Mouse (Mus musculus) T-helper 1 cell (primary cell): ENCODE measurements around the gene Pdcd1lg2.
"Not testable (repeated sequence)": the region's sequence is repeated elsewhere in the genome, so short reads cannot be mapped to it uniquely, and the experiment has no call there.

Experiments used
- in situ Hi-C: fragments of 300-600 bp; cut with MboI, MseI; formaldehyde crosslinking; loops from one replicate; pipeline ENCODE4 v1.15.1; 2025; ENCODE audit warnings: high pct_unique_total_duplicates

Pdcd1lg2 gene

GRCm38 (mm10) chr19:29379839-29380603 is 30.7 kb upstream of the Pdcd1lg2 start:
- in situ Hi-C loops, result loop anchor here (10.0 kb wide), 1 partner anchor 115 kb away; no protein-coding TSS in a partner anchor

DNA sequence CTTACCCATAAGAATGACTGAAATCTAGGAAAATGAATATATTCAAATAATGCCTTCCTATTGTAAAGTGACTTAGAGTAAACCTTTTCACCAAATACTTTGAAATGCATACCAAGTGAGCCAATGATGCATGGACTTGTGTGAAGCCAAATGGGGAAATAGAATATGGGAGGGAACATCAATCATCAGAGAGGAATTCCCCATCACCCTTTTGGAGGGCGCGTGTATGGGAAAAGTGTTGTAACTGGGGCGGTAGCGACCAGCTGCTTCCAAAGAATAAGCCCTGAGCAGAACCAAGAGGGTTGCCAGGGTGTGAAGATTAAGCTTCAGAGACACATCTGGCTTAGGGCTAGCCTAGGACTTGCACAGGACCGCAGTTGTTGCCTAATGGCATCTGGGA is 27.4 kb upstream of the Pdcd1lg2 start:
- in situ Hi-C loops, result loop anchor here (10.0 kb wide), 1 partner anchor 111 kb away; no protein-coding TSS in a partner anchor

GRCm38 (mm10) chr19:29384412-29384811 is 26.3 kb upstream of the Pdcd1lg2 start:
- in situ Hi-C loops, result loop anchor here (10.0 kb wide), 1 partner anchor 110 kb away; no protein-coding TSS in a partner anchor

- in situ Hi-C loops, result loop anchor here (10.0 kb wide), 1 partner anchor 110 kb away; no protein-coding TSS in a partner anchor
Observed at GRCm38 (mm10) chr19:29384994-29385393, 25.7 kb upstream of the Pdcd1lg2 start.

- in situ Hi-C loops, result loop anchor here (10.0 kb wide), 1 partner anchor 109 kb away; no protein-coding TSS in a partner anchor
Observed at GRCm38 (mm10) chr19:29385822-29386221, 24.9 kb upstream of the Pdcd1lg2 start.

DNA sequence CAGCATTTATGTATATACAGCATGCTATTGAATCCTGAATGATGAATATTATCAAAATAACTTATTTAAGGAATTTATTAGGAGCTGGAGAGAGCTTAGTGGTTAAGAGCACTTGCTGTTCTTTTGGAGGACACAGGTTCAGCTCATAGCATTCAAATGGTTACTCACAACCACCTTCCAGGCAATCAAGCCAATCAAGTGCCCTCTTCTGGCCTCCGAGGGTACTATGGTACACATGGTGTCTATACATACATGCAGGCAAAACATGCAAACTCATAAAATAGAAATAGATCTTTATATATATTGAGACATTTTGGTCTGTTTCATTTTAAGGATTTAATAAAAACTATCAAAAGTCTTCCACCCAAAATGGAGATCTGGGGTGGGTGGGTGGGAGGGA is 21.9 kb upstream of the Pdcd1lg2 start:
- in situ Hi-C loops, result loop anchor here (10.0 kb wide), 1 partner anchor 106 kb away; no protein-coding TSS in a partner anchor

- in situ Hi-C loops, result loop anchor here (5.0 kb wide), 1 partner anchor 57 kb away; no protein-coding TSS in a partner anchor
Observed at GRCm38 (mm10) chr19:29390483-29390882, 20.2 kb upstream of the Pdcd1lg2 start.

DNA sequence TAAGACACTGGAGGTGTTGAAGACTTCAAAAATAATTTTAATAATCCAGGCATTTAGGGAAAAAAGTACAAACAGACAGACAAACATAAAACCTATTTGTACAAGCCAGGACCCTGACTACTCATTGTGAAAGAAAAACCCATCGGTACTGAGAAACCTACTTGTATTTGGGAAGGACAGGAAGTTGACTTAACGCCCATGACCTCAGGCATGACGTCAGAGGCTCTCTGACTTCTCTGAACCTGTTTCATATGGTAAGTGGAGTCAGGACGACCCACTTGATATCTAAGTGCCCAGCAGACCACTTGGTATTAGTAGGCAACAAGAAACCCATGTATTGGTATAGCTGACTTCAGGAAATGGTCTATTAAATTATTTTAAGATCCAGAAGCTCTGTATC is 19.4 kb upstream of the Pdcd1lg2 start:
- in situ Hi-C loops, result loop anchor here (5.0 kb wide), 1 partner anchor 56 kb away; no protein-coding TSS in a partner anchor

DNA sequence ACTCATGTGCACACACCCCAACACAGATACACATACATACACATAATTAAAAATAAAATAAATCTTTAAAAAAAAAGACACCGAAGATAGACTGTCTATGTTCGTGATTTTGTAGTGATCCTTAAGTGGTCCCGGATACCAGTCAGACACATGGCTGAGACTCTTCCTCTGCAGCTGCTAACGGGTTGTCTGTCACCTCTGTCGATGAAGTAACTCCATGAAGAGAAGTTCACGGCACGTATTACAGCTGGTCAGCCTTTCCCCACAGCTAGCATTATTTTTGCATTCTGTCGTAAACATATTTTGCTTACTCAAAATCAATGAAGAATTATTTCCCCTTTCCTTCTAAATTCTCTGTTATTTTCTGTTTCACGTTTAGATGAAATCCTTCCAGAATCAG is 17.4 kb upstream of the Pdcd1lg2 start:
- in situ Hi-C loops, result loop anchor here (5.0 kb wide), 1 partner anchor 54 kb away; no protein-coding TSS in a partner anchor

GRCm38 (mm10) chr19:29394721-29395120 is 16.0 kb upstream of the Pdcd1lg2 start:
- in situ Hi-C loops, result loop anchor here (5.0 kb wide), 1 partner anchor 53 kb away; no protein-coding TSS in a partner anchor

GRCm38 (mm10) chr19:29396353-29396752 is 14.4 kb upstream of the Pdcd1lg2 start:
- in situ Hi-C loops, result no loop called here

GRCm38 (mm10) chr19:29399786-29400185 is 10.9 kb upstream of the Pdcd1lg2 start:
- in situ Hi-C loops, result no loop called here

DNA sequence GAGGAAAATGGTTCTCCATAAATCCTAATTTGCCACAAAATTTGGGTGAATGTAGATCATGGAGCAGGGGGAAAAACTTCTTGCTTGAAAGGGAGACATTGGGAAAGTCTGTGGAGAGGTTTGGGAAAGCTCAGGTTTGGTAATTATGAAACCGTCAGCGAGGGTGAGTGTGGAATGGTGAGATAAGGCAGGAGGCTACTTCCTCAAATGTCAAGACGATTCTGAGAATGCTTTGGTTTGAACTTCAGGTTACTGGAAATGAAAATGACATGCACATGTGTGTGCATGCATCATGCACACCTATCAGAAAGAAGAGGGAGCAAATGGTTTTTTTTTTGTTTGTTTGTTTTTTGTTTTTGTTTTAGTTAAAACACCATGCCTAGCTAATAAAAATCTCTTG is 10.3 kb upstream of the Pdcd1lg2 start:
- in situ Hi-C loops, result no loop called here

DNA sequence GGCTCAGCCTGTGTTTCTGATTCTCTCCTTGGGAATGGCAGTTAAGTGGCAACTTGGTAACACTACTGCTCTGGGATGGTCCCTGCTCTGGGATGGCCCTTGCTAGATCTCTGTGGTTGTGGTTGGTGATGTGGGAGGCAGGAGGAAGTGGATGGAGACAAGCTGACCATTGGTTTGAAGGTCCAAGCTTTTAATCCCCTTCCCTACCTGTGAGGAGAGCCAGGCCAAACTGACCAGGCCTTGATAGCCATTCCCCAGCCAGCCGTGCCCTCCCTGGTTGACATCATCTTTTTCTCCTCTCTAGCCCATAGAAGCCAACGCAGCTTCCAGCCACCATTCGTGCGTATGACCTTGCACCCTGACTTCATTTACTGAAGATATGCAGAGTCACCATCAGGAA is 8.1 kb upstream of the Pdcd1lg2 start:
- in situ Hi-C loops, result no loop called here

DNA sequence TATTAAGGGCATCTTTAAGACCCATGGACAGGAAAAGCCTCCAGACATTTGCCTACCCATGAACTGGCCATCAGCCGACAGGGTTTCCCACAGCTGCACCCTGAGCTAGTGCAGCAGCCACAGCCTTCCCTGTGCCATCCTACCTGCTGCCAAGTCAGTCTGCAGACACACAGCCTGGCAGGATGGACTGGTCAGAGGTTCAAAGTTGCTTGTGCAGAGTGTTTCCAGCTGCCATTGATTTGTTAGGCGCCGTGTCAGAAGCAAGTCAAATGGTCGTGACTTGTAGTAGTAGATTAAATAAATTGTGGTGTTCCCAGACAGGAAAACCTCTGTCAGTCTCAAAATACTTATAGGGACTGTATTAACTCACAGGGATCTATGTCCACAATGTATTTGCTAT is 7.5 kb upstream of the Pdcd1lg2 start:
- in situ Hi-C loops, result no loop called here

DNA sequence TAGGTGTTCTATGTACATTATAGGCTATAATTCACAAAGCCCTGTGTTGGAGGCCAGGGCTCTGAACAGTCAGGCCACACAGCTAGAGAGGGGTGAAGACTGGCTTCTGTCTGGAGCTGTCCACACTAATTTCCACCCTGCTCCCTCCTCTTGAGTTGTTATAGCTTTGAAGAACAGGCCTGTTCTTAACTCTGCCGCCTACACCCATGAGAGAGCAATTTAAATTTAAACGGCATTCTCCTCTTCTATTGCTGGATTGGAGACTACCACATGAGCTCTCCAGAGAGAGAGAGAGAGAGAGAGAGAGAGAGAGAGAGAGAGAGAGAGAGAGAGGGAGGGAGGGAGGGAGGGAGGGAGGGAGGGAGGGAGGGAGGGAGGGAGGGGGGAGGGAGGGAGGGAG is 5.3 kb upstream of the Pdcd1lg2 start:
- in situ Hi-C loops, result no loop called here

DNA sequence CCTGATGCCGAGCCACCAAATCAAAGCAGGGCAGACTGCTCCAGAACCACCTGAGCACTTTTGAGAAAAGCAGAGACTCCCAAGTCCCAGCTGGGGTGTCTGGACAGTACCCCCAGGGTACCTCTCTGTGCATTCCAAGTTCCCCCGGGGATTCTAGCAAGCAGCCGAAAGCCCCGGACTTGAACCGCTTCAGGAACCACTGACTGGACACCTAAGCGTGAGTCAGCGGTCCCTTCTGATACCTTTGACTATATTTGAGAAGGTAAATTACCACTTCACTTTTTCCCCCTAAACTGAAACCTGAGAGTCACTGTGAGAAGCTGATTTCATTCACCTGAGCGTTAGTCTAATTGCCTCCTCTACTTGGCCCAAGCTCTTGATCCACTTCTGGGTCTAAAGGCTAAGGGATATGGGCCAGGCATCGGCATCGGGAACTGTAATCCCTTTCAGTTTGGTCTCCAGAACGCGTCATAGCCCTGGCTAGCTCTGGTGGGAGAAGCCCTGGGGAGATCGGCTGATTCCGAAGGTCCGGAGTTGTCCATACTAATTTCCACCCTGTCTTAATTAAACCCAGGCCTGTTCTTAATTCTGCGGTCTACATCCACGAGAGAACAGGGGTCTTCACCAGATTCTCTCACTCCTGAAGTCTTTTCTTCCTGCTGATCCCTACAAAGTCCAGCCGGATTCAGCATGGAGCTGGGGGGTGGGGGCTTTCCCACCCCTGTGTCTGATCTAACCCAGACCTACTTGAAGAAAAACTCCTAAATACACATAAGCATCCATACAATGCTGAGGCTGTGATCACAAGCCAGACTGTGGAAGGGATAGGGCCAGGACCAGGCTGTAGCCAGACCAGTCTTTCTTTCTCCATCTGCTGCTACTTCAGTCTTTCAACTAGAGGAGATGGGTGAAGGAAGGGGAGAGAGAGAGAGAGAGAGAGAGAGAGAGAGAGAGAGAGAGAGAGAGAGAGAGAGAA is 4.4 kb upstream of the Pdcd1lg2 start:
- in situ Hi-C loops, result no loop called here

DNA sequence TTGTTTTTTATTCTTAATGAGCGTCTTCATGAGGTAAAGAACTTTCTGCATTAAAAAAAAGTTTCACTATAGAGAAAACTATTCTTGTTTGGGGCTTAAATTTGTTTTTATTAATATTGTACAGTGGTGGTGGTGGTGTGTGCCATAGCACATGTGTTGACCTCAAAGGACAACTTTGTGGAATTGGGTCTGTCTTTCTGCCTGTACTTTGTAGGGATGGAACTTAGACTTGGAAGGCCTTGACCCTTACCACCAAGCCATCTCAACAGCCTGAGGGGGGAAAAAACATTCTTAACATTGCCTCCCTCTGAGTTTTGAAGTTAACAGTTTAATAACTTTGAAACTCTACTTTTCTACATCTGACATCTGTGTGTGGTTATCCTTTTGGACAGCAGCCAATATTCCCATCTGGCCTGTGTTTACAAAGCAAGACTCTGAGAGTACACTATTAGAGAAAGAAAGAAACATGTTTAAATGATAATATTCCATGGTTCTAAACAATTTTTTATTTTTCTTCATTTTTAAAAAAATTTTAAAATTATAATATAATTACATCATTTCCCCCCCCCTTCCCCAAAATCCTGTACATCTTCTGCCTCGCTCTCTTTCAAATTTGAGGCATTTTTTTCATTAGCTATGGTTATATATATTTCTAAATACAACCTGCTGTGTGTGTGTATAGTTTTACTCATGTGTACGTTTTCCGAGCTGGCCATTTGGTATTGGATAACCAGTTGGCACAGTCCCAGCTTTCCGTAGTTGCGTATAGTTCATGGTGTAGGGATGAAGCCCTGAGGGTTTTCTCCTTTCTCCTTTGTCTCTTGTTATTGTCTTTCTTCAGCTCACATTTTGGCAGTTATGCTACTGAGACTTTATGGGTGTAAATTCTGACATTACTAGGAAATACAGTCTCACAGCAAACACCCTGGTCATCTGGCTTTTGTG is 2.0 kb downstream of the Pdcd1lg2 start:
- in situ Hi-C loops, result no loop called here

GRCm38 (mm10) chr19:29414513-29414912 is 3.8 kb downstream of the Pdcd1lg2 start:
- in situ Hi-C loops, result no loop called here

- in situ Hi-C loops, result not testable (repeated sequence)
Observed at GRCm38 (mm10) chr19:29414917-29415316, 4.2 kb downstream of the Pdcd1lg2 start.
